Mouse (Mus musculus): ENCODE results near the gene Psmd8. TPM values are rescaled to one million over a fixed set of nuclear protein-coding genes. Genes with fewer than 3 reads are reported as not detected.
A peak's percentile ranks its signal among the peaks of the same experiment; 100 is the strongest.
"Not testable (repeated sequence)": the region's sequence is repeated elsewhere in the genome, so short reads cannot be mapped to it uniquely, and the experiment has no call there.

Gene Psmd8
- total RNA-seq (2021) = 100 to 1,000 TPM; 180 to 223 TPM
- long read RNA-seq, experiment 1, transcript Psmd8-202 (7 exons, 1,391 nt) = major isoform, 86 of 104 reads
- long read RNA-seq, experiment 1, partial matches to known transcripts = 1 of 104 reads
- long read RNA-seq, experiment 1, other reads (novel, unspliced or antisense) = 16 of 104 reads
- long read RNA-seq, experiment 2, transcript Psmd8-202 (7 exons, 1,391 nt) = major isoform, 225 of 266 reads
- long read RNA-seq, experiment 2, partial matches to known transcripts = 18 of 266 reads
- long read RNA-seq, experiment 2, other reads (novel, unspliced or antisense) = 23 of 266 reads

DNA sequence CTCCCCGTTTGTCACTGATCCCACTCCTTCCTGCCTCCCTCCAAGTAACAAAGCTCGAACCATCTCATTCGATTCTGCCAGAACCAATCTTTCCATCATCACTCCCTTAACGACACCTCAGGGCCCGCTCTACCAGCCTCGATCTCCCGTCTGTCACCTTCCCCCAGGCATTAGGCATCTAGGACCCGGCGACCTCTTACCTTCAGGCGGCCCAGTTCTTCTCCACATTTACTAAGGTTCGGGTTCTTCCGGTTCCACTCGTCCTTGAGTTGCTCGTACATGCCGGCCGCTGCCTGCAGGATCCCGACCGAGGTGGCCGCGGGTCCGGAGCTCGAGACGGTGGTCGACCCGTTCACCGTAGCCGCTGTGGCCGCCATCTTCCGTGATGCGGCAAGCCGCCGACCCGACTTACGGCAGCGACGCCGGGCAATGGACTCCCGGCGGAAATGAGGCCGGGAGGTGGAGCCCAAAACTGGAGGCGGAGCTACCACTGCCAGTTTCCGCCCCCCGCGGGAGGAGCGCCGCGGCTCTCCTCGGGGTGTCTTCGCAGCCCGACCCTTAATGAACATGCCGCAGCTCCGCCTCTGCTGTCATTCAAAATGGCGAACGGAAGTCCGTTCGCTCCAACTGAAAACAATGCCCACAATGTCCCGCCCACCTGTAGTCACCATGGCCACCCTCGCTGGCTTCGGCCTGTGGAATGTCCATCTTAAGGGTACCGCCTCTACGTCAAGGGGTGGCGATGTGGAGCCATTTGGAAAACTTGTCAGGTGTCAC is at the start of gene Psmd8:
TSS of gene Psmd8 (minus strand) at position 625 of the 777 bp plus-strand sequence.
- peak; percentile 92 for DNase-seq (ENCODE audit: low spot score in 2 of 2)

DNA sequence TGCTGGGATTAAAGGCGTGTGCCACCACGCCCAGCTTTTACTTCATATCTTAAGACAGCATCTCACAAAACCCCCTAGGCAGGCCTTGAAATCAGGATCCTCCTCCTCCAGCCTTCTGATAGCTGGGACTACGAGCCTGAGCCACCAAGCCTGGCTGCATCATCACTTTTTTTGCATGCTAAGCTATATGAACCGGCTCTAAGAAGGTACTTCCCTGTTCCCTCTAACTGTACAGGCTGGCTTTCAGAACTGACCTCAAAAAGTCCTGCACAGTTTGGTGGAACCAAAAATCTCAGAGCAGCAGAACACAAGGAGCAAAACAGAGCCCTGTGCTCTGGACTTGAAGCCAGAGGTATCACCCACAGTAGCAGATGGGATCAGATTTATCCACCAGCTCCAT is 47.7 kb upstream of the Psmd8 start:
- no peak for DNase-seq (ENCODE audit: low spot score in 2 of 2)

GRCm38 (mm10) chr7:29225520-29225919 is 45.0 kb upstream of the Psmd8 start:
- no peak for DNase-seq (ENCODE audit: low spot score in 2 of 2)

DNA sequence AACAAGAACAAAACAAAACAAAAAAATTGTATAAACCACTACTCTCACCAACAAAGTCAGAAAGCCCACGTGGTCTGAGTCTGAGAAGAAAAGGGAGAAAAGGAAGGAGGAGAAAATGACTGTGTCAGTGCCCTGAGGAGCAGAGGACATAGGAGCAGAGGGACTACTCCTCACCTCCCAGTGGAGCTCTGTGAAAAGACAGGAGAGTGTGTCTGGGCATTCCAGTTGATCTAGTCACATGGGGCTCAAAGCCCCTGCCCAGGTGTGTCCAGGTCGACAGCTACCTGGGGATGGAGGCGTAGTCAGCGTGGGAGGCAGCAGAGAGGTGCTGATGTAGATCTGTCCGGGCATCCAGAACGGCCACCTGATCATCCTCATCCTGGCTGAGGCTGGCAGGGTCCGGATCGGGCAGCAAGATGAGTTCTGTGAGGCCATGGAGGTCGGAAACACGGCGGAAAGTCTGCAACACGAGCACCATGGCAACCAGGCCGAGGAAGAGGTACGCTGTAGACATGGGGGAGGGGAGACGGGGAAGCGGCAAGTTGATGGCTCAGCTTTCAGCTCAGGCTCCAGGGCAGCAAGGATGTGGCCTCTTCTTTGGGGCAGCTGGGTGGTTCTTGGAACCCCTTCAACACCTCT is 44.4 kb upstream of the Psmd8 start:
- DNase-seq (ENCODE audit: low spot score in 2 of 2) = no peak

- DNase-seq (ENCODE audit: low spot score in 2 of 2) = no peak
Observed at GRCm38 (mm10) chr7:29214846-29215245, 34.3 kb upstream of the Psmd8 start.

GRCm38 (mm10) chr7:29214236-29214635 is 33.7 kb upstream of the Psmd8 start:
- DNase-seq (ENCODE audit: low spot score in 2 of 2) = no peak

- DNase-seq (ENCODE audit: low spot score in 2 of 2) = no peak
Observed at GRCm38 (mm10) chr7:29213675-29214082, 33.2 kb upstream of the Psmd8 start, which contains the start of gene Catsperg1. Gene Catsperg1 (minus strand): TSS chr7:29214035.

DNA sequence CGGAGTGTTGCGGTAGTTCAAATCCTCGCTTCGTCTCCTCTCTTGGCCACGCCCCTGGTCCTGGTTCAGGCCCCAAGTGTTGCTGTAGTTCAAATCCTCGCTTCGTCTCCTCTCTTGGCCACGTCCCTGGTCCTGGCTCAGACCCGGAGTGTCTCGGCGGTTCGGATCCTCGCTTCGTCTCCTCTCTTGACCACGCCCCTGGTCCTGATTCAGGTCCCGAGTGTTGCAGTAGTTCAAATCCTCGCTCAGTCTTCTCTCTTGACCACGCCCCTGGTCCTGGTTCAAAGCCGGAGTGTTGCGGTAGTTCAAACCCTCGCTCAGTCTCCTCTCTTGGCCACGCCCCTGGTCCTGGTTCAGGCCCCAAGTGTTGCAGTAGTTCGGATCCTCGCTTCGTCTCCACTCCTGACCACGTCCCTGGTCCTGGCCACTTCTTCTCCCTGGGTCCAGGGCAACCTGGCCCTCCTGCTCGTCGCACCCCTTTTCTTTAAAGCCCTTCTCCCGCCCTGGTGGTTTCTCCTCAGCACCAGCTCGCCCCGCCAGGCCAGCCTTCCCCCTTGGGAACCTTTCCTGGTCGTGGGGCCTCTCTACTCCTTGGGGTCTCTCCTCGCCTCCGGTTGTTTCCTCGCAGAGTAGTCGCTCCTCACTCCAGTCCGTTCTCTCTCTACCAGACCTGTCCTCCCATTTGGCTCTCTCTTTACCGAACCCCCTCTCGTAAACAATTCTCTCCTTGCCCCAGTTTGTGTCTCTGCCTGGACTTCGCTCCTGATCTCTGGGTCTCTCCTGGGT is 32.5 kb upstream of the Psmd8 start:
- not testable (repeated sequence) for DNase-seq (ENCODE audit: low spot score in 2 of 2)

- DNase-seq (ENCODE audit: low spot score in 2 of 2) = no peak
Observed at GRCm38 (mm10) chr7:29212199-29212765, 31.8 kb upstream of the Psmd8 start.

GRCm38 (mm10) chr7:29211415-29212198 is 31.1 kb upstream of the Psmd8 start:
- DNase-seq (ENCODE audit: low spot score in 2 of 2) = peak; percentile 76 to 77

- peak in 1 of 2 experiments; percentile 30 for DNase-seq (ENCODE audit: low spot score in 2 of 2)
Observed at GRCm38 (mm10) chr7:29211013-29211412, 30.5 kb upstream of the Psmd8 start.

- DNase-seq (ENCODE audit: low spot score in 2 of 2) = no peak
Observed at GRCm38 (mm10) chr7:29202577-29202976, 22.1 kb upstream of the Psmd8 start.

- DNase-seq (ENCODE audit: low spot score in 2 of 2) = not testable (repeated sequence)
Observed at GRCm38 (mm10) chr7:29194230-29194629, 13.7 kb upstream of the Psmd8 start.

DNA sequence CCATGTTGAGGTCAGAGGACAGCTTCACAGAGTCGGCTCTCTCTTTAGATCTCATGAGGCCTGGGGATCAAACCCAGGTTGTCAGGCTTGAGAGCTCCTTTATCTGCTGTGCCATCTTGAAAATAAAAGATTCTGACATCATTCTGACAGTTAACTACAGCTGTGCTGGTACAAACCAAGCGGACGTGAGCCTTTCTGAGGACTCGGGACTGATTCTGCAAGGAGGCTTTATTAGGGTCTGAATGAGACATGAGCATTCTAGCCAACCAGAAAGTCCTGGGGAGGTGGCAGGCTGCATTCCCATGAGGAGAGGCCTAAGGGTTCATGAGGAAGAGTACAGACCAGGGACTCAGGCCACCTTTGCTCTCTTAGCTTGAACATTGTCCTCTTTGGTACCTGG is 822 bp upstream of the Psmd8 start:
- DNase-seq (ENCODE audit: low spot score in 2 of 2) = not testable (repeated sequence)

DNA sequence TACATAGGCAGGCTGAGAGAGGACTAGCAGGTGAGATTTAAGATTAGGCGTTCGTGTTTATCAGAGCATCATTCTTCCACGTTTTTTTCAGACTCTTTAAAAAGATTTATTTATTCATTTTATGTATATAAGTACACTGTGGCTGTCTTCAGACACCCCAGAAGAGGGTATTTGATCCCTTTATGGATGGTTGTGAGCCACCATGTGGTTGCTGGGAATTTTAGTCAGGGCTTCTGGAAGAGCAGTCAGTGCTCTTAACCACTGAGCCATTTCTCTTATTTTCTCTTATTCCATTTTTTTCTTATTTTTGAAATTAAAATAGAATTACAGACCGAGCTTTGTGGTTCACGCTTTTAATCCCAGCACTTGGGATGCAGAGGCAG is 344 bp upstream of the Psmd8 start:
- DNase-seq (ENCODE audit: low spot score in 2 of 2) = no peak

DNA sequence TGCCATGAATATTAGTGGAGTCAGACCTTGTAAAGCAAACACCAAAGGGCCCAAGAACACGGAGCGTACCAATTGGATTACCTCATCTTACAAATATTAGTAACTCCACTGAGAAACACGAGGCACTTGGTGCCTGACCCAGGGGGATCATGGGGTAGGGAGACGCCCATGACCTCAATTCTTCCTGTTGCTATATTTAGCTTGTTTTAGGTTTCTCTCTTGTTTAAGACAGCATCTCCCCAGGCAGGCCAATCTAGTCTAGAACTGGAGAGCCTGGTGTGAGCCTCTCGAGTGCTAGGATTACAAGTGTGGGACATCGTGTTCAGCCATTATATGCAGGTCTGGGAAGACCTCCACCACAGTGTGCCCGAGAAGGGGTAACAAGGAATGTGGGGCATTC is 1.2 kb downstream of the Psmd8 start:
- no peak for DNase-seq (ENCODE audit: low spot score in 2 of 2)

- DNase-seq (ENCODE audit: low spot score in 2 of 2) = no peak
Observed at GRCm38 (mm10) chr7:29178106-29178505, 2.4 kb downstream of the Psmd8 start.

DNA sequence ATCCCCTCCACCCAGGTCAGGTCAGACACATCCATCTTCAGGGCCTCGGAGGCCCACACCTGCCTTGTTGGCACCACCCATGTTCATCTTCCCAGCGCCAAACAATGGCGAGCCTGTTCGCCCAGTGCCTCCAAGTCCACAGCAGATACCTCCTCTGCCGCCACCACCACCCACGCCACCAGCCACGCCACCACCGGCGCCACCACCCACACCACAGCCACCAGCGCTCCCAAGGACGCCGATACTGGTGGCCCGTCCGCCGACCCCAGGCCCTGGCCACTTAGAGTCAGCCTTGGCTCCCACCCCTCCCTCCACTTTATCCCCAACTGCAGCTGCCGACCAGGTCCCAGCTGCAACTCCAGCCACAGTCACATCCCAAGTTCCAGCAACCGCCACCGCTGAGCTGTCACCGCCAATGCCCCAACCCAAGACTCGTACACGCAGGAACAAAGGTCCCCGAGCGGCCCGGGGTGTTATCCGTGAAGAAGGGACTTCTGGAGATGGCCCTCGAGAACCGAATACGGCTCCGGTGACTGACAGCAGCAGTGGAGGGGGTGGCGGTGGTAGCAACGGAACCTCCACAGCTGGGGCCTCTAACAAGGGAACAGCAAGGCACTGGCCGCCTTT is 8.0 kb downstream of the Psmd8 start:
- DNase-seq (ENCODE audit: low spot score in 2 of 2) = no peak

DNA sequence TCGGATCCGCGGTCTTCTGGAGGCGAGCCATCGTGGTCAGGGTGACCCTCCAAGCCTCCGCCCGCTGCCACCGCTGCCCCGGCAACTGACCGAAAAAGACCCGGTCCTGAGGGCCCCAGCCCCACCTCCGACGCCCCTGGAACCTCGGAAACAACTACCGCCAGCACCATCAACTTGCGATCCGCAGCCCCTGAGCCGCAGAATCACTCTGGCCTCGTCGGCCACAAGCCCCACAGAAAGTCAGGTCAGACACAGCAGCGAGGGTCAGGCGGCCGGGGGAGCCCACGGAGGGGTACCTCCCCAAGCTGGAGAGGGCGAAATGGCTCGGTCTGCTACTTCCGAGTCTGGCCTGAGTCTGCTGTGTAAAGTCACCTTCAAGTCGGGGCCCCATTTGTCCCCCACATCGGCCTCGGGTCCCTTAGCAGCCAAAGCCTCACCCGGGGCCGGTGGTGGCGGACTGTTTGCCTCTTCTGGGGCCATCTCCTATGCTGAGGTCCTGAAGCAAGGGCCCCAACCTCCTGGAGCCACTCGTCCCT is 8.9 kb downstream of the Psmd8 start:
- peak in 1 of 2 experiments; percentile 16 for DNase-seq (ENCODE audit: low spot score in 2 of 2)
